Mouse (Mus musculus) MEL (cell line): ENCODE data around the gene Arx.

Source experiments
- CTCF ChIP-seq, 3 experiments: IDR thresholded peaks in 2 of 3; conservative IDR thresholded peaks in 1 of 3; 2 replicates each; pipeline ENCODE4 v1.5.1; 2011 to 2012; ENCODE audit warnings: low read length in 3 of 3, low read depth in 2 of 3, mild to moderate bottlenecking in 2 of 3, improper control_type of control experiment in 1 of 3, inconsistent platforms in 1 of 3, mixed read lengths in 1 of 3, moderate library complexity in 1 of 3; ENCODE audit not compliant: control insufficient read depth in 1 of 3, insufficient read depth in 1 of 3, poor library complexity in 1 of 3, severe bottlenecking in 1 of 3
- MAFK ChIP-seq: IDR thresholded peaks from 2 replicates; pipeline ENCODE4 v1.6.1; 2011; ENCODE audit warnings: low read depth, mild to moderate bottlenecking, low read length, improper control_type of control experiment, borderline replicate concordance
- MAX ChIP-seq: IDR thresholded peaks from 2 replicates; pipeline ENCODE4 v1.6.1; 2011; ENCODE audit warnings: low read length, improper control_type of control experiment
- MAZ ChIP-seq: IDR thresholded peaks from 2 replicates; pipeline ENCODE4 v1.6.1; 2012; ENCODE audit warnings: low read depth, mild to moderate bottlenecking, inconsistent platforms, low read length, improper control_type of control experiment
- RAD21 ChIP-seq: IDR thresholded peaks from 2 replicates; pipeline ENCODE4 v1.6.1; 2011; ENCODE audit warnings: mild to moderate bottlenecking, low read depth, low read length, improper control_type of control experiment
- TAL1 ChIP-seq: IDR thresholded peaks from 2 replicates; pipeline ENCODE4 v1.6.1; 2012; ENCODE audit warnings: mild to moderate bottlenecking, inconsistent platforms, low read length, moderate library complexity, mixed read lengths
- UBTF ChIP-seq: IDR thresholded peaks from 2 replicates; pipeline ENCODE4 v1.6.1; 2012; ENCODE audit warnings: low read depth, mild to moderate bottlenecking, inconsistent platforms, low read length, improper control_type of control experiment, moderate library complexity, borderline replicate concordance; ENCODE audit not compliant: insufficient read depth

DNA sequence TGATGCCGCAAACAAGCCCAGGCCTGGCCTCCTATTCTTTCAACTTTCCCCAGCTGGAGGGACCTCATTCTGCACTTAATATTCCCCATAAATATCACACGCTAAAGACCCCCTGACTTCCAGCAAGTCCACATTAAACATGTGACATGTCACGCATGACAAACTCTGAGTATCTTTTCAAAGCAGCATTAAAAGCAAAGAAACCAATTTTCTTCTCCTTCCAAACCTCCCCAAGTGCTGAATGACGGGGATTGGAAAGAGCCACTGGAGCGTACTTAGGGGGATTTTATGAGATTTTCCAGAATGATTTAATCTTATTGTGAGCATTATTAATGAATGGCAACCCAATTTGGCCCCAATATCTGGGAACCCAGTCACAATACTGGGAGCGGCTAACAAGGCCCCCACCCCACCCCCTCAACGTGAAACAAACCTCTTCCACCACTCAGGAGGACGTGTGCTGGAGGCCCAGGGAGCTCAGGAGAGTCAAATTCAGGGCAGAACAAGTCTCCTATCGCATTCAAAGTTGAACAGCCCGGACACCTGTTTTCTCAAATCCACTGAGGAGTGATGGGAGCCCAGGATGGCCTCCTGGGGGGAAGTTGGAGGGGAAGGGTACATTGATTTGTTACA lies 14.1 kb downstream of the Arx start:
- TF ChIP-seq MAFK (no peak), RAD21 (no peak), UBTF (no peak), CTCF (IDR thresholded peaks at IDR 0.05 in 2 of 3, conservative IDR thresholded peaks at IDR 0.05 in 1 of 3; ENCODE audit: control insufficient read depth in 1 of 3, insufficient read depth in 1 of 3, low read depth in 2 of 3, low read length in 3 of 3, poor library complexity in 1 of 3, severe bottlenecking in 1 of 3) (no peak), MAX (no peak), MAZ (no peak), TAL1 (no peak)
